Mouse (Mus musculus) small intestine, adult 2 months (tissue): Measurements from ENCODE around the gene Agbl4.

Source experiments
- CTCF ChIP-seq: fragments of 200-500 bp; IDR thresholded peaks from 2 replicates; pipeline ENCODE4 v1.5.1; 2012; ENCODE audit warnings: low read depth, mild to moderate bottlenecking, control low read depth, inconsistent platforms, low read length, moderate library complexity, mixed read lengths; ENCODE audit not compliant: insufficient replicate concordance, insufficient read length; ENCODE audit errors: extremely low read depth
- POLR2A ChIP-seq: fragments of 200-500 bp; IDR thresholded peaks from 2 replicates; pipeline ENCODE4 v1.6.1; 2012; ENCODE audit warnings: low read depth, mild to moderate bottlenecking, control low read depth, inconsistent platforms, low read length, moderate library complexity

GRCm38 (mm10) chr4:111455621-111456020 lies 1058.2 kb downstream of the Agbl4 start:
- TF ChIP-seq POLR2A = no peak
- TF ChIP-seq CTCF = no peak
